ENCODE assay signal across 18 mouse cellular contexts in genomic region chr15:70842606-70843005, GRCm38 (mm10).
"Had no signal": no experiment of that assay in that cellular context is flagged by ENCODE, and none has a peak within 500 bp of the region (broad histone marks: within the 10 kb centered on the region; RNA-seq: fewer than 3 reads in every experiment).

No protein-coding gene starts in this region.

- H3K4me3 ChIP-seq: midbrain, embryonic 10.5 days; midbrain, embryonic 12.5 days; myocyte; neural tube, embryonic 13.5 days; neural tube, embryonic 15.5 days had no signal

- H3K27ac ChIP-seq: midbrain, embryonic 10.5 days; midbrain, embryonic 12.5 days; neural tube, embryonic 13.5 days; neural tube, embryonic 15.5 days had no signal

- ATAC-seq: midbrain, embryonic 16.5 days had no signal

- H3K36me3 ChIP-seq: midbrain, embryonic 10.5 days; midbrain, embryonic 12.5 days; neural tube, embryonic 13.5 days; neural tube, embryonic 15.5 days had no signal

- H3K4me1 ChIP-seq: midbrain, embryonic 12.5 days; neural tube, embryonic 13.5 days; neural tube, embryonic 15.5 days had no signal

- H3K9me3 ChIP-seq: midbrain, embryonic 10.5 days; midbrain, embryonic 12.5 days; neural tube, embryonic 13.5 days; neural tube, embryonic 15.5 days had no signal

- H3K4me2 ChIP-seq: lung, embryonic 14.5 days; midbrain, embryonic 12.5 days; neural tube, embryonic 13.5 days; neural tube, embryonic 15.5 days had no signal

- H3K9ac ChIP-seq: lung, embryonic 14.5 days; midbrain, embryonic 12.5 days; neural tube, embryonic 13.5 days; neural tube, embryonic 15.5 days had no signal

- DNase-seq: lung, embryonic 14.5 days; lung, postnatal 10 days; lung, postnatal 4 days; midbrain, embryonic 14.5 days; retina, postnatal 1 day; right cerebral cortex, adult 18-20 months; right cerebral cortex, postnatal 25 days; right cerebral cortex, postnatal 4 days; spleen, adult 18-20 months; thymus, adult 18-20 months; thymus, postnatal 14 days; thymus, postnatal 36 days had no signal

- H3K27me3 ChIP-seq: midbrain, embryonic 12.5 days; neural tube, embryonic 13.5 days; neural tube, embryonic 15.5 days had no signal
